Mouse (Mus musculus) cerebral cortex, adult 2 months (tissue): Measurements from ENCODE around the gene Ccdc120.

ENCODE experiments used
- WGBS: fragments of 180-500 bp; shearing (Covaris S2); methylation state at CpG from one replicate; pipeline ENCODE4 v1.1.7; 2018; 5-methylcytosine and 5-hydroxymethylcytosine counted together

Gene Ccdc120

GRCm38 (mm10) chrX:7692862-7693261 is 57.8 kb downstream of the Ccdc120 start:
- 26% methylated on average over 4 of the region's 4 CpGs for WGBS

- 81% methylated on average over 3 of the region's 3 CpGs for WGBS
These were observed 60.2 kb downstream of the Ccdc120 start for GRCm38 (mm10) chrX:7690486-7690885.

GRCm38 (mm10) chrX:7688321-7688720 is 62.4 kb downstream of the Ccdc120 start:
- WGBS: 96% methylated on average over 2 of the region's 2 CpGs
